Mouse (Mus musculus): ENCODE results near the gene Zic4. TPM values are rescaled to one million over a fixed set of nuclear protein-coding genes. Genes with fewer than 3 reads are reported as not detected.

Gene Zic4
- polyA plus RNA-seq, 1 experiment from 2014 or later, result not detected

- DNase-seq (ENCODE audit: low spot score), result no peak
These were observed 16.4 kb downstream of the Zic4 start for GRCm38 (mm10) chr9:91378411-91379299.

DNA sequence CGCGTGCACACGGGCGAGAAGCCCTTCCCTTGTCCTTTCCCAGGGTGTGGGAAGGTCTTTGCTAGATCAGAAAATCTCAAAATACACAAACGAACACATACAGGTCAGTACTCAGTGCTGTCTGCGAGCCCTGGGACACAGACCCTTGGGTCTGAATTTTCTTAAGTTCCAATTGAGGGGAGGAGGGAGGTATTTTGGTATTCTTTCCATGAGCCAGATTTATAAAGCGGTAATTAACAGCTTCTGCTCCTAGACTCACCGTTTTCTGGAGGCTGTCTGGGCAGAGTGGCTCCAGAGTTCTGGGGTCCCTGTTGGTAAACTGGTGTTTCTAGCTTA is 17.1 kb downstream of the Zic4 start:
- DNase-seq (ENCODE audit: low spot score), result no peak

DNA sequence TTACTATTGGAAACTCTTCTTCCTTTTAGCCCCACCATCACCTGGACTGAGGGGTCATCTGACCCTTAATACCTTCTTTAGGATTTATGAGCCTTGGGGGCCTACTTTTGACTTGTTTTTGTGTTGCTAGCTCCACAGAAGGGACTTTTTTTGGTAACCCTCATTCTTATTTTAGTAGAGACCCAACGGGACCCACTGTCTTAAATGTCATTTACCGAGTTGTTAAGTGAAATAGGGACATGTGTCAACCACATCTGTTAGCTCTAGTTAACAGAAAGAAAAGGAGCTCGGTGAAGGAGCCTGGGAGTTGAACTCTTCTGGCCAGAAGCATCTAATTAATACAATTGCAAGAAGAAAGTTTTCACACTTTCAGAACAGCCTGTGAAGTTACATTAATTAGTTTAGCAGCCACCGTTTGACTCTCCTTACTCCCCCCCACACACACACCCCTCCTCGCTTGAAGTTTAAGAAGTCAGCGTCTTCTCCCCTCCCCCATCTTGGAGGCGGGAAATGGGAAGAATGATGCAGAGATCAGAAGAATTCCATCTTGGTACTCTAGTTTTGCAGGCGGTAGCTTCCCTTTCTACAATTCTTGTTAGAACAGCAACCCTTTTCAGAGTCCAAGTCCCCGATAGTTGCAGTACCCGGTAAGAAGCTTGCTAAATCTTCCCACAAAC is 17.7 kb downstream of the Zic4 start:
- DNase-seq (ENCODE audit: low spot score), result no peak

- no peak for DNase-seq (ENCODE audit: low spot score)
These were observed 18.3 kb downstream of the Zic4 start for GRCm38 (mm10) chr9:91380458-91380914.

GRCm38 (mm10) chr9:91381284-91382110 is 19.3 kb downstream of the Zic4 start:
- no peak for DNase-seq (ENCODE audit: low spot score)

DNA sequence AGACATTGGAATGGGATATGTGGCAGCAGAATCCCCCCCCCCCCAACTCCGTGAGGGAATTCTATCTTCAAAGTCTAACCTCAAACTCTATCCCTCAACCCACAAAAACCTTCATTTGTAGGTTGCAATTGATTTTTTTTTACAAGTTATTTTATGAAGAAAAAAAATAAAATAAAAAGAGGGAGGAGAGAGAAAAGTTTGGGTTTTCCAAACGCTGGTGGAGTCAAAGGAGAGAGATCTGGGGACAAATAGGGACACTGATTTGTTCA is 19.8 kb downstream of the Zic4 start:
- DNase-seq (ENCODE audit: low spot score), result no peak

GRCm38 (mm10) chr9:91382471-91383255 is 20.4 kb downstream of the Zic4 start:
- DNase-seq (ENCODE audit: low spot score), result no peak

- DNase-seq (ENCODE audit: low spot score), result no peak
These were observed 21.4 kb downstream of the Zic4 start for GRCm38 (mm10) chr9:91383441-91384135.

DNA sequence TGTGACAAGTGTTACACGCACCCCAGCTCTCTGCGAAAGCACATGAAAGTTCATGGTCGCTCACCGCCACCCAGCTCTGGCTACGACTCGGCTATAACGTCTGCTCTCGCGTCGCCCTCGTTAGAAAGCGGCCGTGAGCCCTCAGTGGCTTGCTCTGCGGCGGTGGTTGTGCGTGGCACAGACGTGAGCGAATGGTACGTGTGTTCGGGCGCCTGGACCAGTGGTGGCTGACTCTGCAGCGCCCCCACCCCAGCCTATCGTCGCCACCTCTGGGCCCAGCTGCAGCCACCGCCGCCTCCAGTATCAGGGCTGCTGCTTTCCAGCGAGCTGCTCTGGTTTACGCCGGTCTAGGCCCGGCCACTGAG is 21.9 kb downstream of the Zic4 start:
- DNase-seq (ENCODE audit: low spot score), result no peak

GRCm38 (mm10) chr9:91384693-91385560 is 22.7 kb downstream of the Zic4 start:
- no peak for DNase-seq (ENCODE audit: low spot score)

DNA sequence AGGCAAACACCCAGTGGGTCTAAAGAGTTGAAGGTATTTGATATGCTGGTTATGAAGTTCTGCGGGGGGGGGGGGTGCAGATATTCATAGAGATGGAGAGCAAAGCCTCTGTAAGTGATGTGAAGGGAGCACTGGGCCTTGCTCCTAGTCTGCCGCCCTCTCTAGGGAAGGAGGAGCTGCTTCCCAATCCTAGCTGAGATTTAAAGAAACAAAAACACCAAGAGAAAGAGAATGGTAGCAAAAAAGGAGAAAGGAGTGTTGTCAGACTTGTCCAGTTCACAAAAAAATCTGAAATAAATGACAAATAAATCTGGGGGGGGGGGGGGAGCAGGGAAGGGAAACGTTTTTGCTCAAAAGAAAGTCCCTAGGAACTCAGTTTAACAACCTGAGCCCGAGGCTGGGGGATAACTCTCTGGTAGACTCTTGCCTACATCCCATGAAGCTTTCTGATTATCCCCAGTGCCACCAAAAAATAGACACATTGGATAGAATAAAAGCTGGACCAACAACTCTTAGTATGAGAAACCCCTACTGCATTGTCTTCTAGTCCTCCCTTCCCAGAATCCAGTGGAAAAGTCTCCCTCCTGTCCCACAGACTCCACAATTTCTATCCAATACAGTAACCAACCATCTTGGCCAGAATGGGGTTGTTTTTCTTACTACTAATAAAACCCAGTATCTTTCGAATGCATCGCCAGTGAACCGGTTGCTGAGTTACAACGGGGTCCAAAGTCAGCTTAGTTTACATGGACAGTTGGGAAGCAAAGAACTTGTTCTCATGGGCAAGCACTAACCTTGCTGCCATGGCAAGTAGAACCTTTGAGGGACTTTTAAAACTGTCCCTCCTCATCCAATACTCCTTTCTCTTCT is 23.6 kb downstream of the Zic4 start:
- DNase-seq (ENCODE audit: low spot score), result no peak

- no peak for DNase-seq (ENCODE audit: low spot score)
These were observed 24.3 kb downstream of the Zic4 start for GRCm38 (mm10) chr9:91386502-91386890.

GRCm38 (mm10) chr9:91386891-91387739 is 24.9 kb downstream of the Zic4 start:
- DNase-seq (ENCODE audit: low spot score), result no peak

DNA sequence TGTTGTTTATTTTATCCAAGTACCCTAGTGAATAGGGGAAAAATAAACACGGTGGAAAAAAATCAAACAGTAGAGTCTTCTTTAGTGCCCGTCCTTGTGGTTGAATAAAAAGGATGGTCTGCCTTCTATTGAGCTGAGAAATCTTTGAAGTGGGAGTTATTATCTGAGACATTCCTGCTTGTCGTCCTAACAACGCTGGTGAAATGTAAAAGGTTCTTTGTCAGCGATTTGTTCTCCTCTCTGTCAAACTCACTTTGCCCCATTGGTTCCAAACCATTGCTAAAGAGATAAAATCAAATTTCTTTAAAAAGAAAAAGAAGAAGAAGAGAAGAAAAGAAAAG is 25.5 kb downstream of the Zic4 start:
- no peak for DNase-seq (ENCODE audit: low spot score)

DNA sequence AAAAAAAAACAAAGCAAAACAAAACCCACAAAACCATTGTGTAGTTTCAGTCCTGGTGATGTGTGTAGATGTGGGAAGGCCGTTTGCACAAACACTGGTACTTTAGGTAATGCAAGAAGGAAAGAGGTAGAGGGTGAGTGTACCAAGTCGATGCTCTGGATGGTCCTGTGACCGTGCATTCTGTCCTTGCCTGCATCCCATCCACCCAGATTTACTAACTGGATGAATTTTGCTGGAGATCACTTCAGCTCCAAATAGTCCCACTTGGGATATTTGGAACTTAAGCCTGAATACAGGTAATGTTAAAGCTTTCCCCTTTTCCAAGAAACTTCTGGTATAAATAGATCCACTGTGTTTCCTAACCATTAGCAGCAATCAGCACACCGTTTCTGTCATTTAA is 26.0 kb downstream of the Zic4 start:
- no peak for DNase-seq (ENCODE audit: low spot score)

- no peak for DNase-seq (ENCODE audit: low spot score)
These were observed 31.3 kb downstream of the Zic4 start for GRCm38 (mm10) chr9:91393376-91394068.

DNA sequence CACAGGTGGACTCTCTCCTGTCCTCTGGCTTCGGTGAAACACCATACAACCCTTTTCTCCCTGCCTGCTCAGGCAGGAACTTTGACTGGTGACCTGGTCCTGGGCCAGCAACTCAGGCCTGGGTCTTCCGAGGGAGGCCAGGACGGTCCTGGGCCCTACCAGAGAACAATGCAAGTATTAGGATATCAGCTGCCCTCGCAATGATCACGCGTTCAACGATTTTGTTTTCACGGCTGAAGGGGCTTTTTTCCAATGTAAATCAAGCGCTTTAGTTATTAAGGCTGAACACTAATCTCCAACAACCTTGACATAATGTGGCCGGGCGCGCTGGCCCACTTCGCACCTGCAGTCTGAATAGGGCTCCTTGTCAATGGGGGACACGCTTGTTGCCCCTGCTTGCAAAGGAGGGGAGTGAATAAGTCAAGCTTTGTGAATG is 32.0 kb downstream of the Zic4 start:
- no peak for DNase-seq (ENCODE audit: low spot score)
